Mouse (Mus musculus): Measurements from ENCODE around the gene Thrb. TPM values are rescaled to one million over a fixed set of nuclear protein-coding genes. Genes with fewer than 3 reads are reported as not detected.
A peak's percentile ranks its signal among the peaks of the same experiment; 100 is the strongest.

The Thrb gene
- polyA plus RNA-seq, 1 experiment from 2014 or later: 3.3 TPM

DNA sequence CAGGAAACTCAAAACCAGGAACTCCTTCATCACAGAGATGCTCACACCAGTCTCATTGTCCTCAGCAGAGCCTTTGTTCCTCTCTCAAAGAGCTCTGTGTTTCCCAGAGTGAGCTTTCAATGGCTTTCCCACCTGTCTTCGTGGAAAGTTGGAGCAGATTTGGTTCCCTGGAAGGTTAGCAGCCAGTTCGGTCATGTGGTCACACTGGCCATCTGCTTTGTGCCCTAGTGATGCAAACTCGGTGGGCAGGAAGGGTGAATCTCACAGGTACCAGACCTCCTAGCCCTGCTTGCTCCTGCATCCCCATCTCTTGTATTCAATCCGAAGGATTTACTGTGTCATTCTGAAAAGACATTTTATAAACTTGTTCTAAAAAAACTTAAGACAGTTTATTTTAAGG, 151.0 kb downstream of the Thrb start:
- H3K27ac ChIP-seq: no peak overlapping the region
- no peaks in the 10 kb centered on the region for H3K4me1 ChIP-seq
- H3K4me3 ChIP-seq (replicated peaks): no peak overlapping the region
- WGBS: 71% methylated on average over 4 of the region's 4 CpGs
- H3K36me3 ChIP-seq: no peaks in the 10 kb centered on the region
- no peaks in the 10 kb centered on the region for H3K27me3 ChIP-seq (replicated peaks)
- H3K9me3 ChIP-seq: no peaks in the 10 kb centered on the region
- H3K9ac ChIP-seq: no peak overlapping the region
- no peak for ATAC-seq (ENCODE audit: insufficient read depth, low FRiP score, low read depth)
- no peak overlapping the region for H3K4me2 ChIP-seq

DNA sequence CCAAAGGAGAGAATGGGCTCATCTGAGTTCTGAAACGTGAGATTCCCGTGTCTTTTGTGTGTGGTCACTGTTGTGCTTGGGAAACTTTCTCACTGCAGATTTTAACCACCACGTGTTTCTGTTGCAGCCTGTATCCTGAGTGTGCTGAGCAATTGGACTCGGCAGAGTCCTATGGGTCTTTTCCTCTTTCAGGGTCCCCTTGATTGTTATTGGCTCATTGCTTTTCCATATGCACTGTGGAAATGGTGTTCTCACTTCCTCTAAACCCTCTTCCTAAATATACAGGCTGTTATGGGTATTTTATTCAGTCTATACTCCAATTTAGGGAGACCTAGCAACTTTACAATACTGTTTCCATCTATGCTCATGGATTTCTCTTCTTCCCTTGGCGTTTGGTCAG, 152.4 kb downstream of the Thrb start:
- Histone ChIP-seq H3K4me1 (no peaks in the 10 kb centered on the region), H3K9ac (no peak overlapping the region), H3K9me3 (no peaks in the 10 kb centered on the region), H3K27me3 (replicated peaks) (no peaks in the 10 kb centered on the region), H3K36me3 (no peaks in the 10 kb centered on the region), H3K27ac (no peak overlapping the region), H3K4me2 (no peak overlapping the region), H3K4me3 (replicated peaks) (no peak overlapping the region)
- ATAC-seq (ENCODE audit: insufficient read depth, low FRiP score, low read depth): no peak
- WGBS: 87% methylated on average over 5 of the region's 5 CpGs

DNA sequence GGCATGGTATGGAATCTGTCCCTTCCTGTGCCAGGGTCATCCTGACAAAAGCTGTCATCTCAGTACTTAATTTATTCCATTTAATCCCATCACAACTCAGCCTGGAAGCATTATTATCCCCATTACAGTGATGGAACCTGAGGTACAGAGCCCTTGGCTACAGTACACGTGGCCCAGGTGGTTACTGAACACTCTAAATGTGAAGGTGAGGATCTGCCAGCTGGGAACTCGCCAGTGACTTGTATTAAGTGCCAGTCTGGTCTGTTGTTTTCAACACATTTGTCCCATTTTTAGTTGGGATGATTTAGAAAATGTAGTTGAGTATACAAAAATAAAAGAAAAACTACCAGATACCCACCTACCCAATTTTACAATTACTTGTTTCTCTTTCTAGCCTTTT, 155.0 kb downstream of the Thrb start:
- Histone ChIP-seq H3K9ac (no peak overlapping the region), H3K27me3 (replicated peaks) (no peaks in the 10 kb centered on the region), H3K27ac (no peak overlapping the region), H3K9me3 (no peaks in the 10 kb centered on the region), H3K36me3 (no peaks in the 10 kb centered on the region), H3K4me1 (no peaks in the 10 kb centered on the region), H3K4me3 (replicated peaks) (no peak overlapping the region), H3K4me2 (no peak overlapping the region)
- WGBS: 63% methylated on average over 2 of the region's 2 CpGs
- ATAC-seq (ENCODE audit: insufficient read depth, low FRiP score, low read depth): no peak

DNA sequence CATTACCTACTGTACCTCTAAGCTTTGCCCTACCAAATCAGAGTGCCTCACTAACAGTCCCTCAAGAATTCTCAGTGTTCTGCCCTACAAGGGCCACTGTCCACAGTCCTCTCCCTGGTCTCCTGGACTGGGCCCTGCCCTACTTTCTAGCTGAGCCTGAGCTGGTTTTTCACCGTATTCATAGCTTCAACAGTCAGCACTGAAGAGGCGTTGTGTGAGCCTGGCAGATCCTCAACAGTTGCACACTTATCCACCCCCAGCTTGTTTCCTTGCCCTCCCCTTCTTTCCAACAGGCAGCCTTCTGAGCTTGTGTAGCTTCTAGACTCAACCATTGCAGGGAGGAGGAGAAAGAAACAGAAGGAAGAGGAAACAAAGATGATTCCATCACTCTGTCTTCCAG, 158.0 kb downstream of the Thrb start:
- H3K27me3 ChIP-seq (replicated peaks): no peaks in the 10 kb centered on the region
- WGBS: 87% methylated on average over 2 of the region's 2 CpGs
- H3K27ac ChIP-seq: no peak overlapping the region
- H3K9ac ChIP-seq: no peak overlapping the region
- no peaks in the 10 kb centered on the region for H3K36me3 ChIP-seq
- H3K4me1 ChIP-seq: no peaks in the 10 kb centered on the region
- no peak for ATAC-seq (ENCODE audit: insufficient read depth, low FRiP score, low read depth)
- H3K4me2 ChIP-seq: no peak overlapping the region
- no peaks in the 10 kb centered on the region for H3K9me3 ChIP-seq
- no peak overlapping the region for H3K4me3 ChIP-seq (replicated peaks)

DNA sequence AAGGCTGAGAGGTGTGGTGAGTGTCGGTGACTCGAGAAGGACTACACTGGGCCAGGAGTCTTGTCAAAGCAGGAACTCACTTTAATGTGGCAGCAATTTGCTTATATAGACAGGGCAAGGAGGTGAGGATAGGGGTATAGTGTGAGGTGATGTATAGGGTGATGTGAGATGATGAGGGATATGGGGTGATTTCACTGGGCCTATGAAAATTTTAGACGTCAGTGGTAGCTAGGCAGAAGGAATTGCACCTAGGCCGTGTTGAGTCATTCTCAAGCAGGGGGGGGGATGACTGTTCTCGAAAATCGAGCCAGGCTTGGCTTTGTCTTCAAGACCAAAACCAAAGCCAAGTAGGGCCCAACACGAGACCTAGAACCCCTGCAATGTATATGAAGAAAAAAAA, 162.7 kb downstream of the Thrb start:
- Histone ChIP-seq H3K4me2 (no peak overlapping the region), H3K9me3 (no peaks in the 10 kb centered on the region), H3K27me3 (replicated peaks) (no peaks in the 10 kb centered on the region), H3K27ac (no peak overlapping the region), H3K4me1 (no peaks in the 10 kb centered on the region), H3K4me3 (replicated peaks) (no peak overlapping the region), H3K9ac (no peak overlapping the region), H3K36me3 (no peaks in the 10 kb centered on the region)
- ATAC-seq (ENCODE audit: insufficient read depth, low FRiP score, low read depth): no peak
- WGBS: 71% methylated on average over 7 of the region's 7 CpGs

DNA sequence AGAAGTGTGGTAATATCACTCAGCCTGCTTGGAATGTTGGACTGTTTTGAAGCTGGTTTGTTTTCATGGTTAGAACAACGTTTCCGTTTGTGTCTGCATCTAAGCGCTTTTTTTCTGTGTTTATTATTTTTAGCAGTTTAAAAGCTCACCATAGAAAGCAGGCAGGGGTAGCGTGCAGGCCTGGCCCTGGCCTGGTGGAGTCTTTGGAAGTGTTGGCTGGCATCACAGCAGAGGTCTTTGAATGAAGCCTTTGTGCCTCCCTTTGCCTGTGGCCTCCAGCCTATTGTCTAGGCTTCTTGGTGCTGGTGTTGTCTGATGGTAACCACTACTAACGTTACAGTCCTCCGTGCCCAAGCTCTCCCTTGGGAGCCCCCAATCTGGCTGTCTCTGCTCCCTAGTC, 167.3 kb downstream of the Thrb start:
- H3K4me2 ChIP-seq: no peak overlapping the region
- no peak overlapping the region for H3K9ac ChIP-seq
- H3K27me3 ChIP-seq (replicated peaks): no peaks in the 10 kb centered on the region
- no peaks in the 10 kb centered on the region for H3K9me3 ChIP-seq
- H3K4me3 ChIP-seq (replicated peaks): no peak overlapping the region
- no peaks in the 10 kb centered on the region for H3K36me3 ChIP-seq
- WGBS: 66% methylated on average over 6 of the region's 6 CpGs
- H3K27ac ChIP-seq: no peak overlapping the region
- H3K4me1 ChIP-seq: no peaks in the 10 kb centered on the region
- no peak for ATAC-seq (ENCODE audit: insufficient read depth, low FRiP score, low read depth)

DNA sequence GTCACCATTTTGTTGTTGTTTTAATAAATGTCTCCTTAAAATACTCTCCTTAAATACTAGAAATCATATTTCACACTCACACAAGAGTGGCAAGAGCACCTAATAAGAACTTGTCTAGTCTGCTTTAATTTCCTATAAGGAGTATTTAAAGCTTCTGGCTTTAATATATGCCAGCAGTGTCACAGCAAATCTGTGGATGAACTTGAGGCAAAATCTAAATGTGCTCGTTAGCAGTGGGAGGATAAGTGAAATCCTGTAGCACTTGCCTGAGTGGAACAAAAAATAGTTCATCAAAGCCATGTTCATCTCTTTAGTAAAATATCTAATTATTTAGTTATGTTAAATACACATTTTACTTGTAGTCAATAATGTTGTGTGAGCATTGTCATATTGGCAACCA, 175.7 kb downstream of the Thrb start:
- H3K4me1 ChIP-seq: no peaks in the 10 kb centered on the region
- no peaks in the 10 kb centered on the region for H3K36me3 ChIP-seq
- ATAC-seq (ENCODE audit: insufficient read depth, low FRiP score, low read depth): no peak
- H3K9me3 ChIP-seq: no peaks in the 10 kb centered on the region
- no peak overlapping the region for H3K9ac ChIP-seq
- no peak overlapping the region for H3K4me3 ChIP-seq (replicated peaks)
- no peak overlapping the region for H3K27ac ChIP-seq
- H3K27me3 ChIP-seq (replicated peaks): no peaks in the 10 kb centered on the region
- whole genome bisulfite sequencing: 84% methylated on average over 1 of the region's 1 CpGs
- no peak overlapping the region for H3K4me2 ChIP-seq

DNA sequence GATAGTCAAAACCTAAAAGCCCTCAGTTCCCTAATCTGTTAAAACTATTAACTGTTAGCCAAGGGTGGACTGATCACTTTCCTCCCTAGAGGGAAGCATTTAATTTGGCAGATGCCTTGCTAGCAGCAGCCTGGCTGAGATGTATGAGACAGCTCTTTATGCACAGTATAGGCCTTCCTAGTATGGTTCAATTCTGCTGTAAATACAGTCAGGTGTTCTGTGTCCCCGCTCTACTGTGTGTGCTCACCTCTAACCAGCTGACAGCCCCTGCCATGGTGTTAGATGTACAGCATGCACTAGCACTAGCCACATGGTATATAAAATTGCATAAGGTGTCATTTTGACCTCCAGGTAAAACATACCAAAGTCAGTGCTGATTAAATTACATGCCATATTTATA, 176.7 kb downstream of the Thrb start:
- no peak overlapping the region for H3K4me3 ChIP-seq (replicated peaks)
- ATAC-seq (ENCODE audit: insufficient read depth, low FRiP score, low read depth): no peak
- no peak overlapping the region for H3K9ac ChIP-seq
- H3K27me3 ChIP-seq (replicated peaks): no peaks in the 10 kb centered on the region
- H3K9me3 ChIP-seq: no peaks in the 10 kb centered on the region
- H3K36me3 ChIP-seq: no peaks in the 10 kb centered on the region
- 82% methylated on average over 1 of the region's 1 CpGs for WGBS
- H3K4me1 ChIP-seq: no peaks in the 10 kb centered on the region
- H3K27ac ChIP-seq: no peak overlapping the region
- no peak overlapping the region for H3K4me2 ChIP-seq

DNA sequence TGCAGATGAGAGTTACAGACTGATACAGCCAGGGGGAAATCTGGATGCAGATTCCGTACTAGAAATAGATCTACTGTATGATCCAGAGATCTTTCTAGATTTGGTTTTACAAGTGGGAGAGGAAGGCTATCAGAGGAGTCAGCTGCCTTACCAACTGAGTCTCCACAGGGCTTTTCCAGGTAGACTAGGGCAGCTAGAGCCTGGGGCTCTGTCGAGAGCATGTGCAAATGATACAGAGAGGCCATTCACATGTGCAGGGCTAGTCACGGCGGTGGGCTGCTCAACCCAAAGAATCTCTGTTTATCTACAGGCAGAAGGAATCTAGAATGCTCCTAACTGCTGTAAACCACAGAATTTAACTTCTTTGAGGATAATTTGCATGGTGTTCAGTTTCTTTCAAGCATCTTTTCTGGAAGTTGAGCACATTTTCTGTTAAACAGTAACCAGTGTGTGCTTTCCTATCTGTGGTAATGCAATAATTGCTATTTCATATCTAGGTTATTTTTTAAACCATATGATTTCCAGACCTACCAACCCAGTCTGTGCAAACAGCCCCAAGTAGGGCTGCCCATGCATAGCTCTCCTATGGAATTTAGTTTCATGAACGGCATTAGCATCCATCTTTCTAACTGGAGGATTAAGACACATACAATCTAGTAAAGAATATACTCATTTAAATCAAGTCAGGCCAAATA, 185.1 kb downstream of the Thrb start:
- WGBS: 69% methylated on average over 5 of the region's 5 CpGs
- Histone ChIP-seq H3K9ac (no peak overlapping the region), H3K27ac (no peak overlapping the region), H3K27me3 (replicated peaks) (no peaks in the 10 kb centered on the region), H3K36me3 (no peaks in the 10 kb centered on the region), H3K4me1 (no peaks in the 10 kb centered on the region), H3K9me3 (no peaks in the 10 kb centered on the region), H3K4me3 (replicated peaks) (no peak overlapping the region), H3K4me2 (peak overlapping the region; percentile 11; the same call in 1 of the 2 replicates)
- peak; percentile 81; the same call in 1 of the 2 replicates for ATAC-seq (ENCODE audit: insufficient read depth, low FRiP score, low read depth)

DNA sequence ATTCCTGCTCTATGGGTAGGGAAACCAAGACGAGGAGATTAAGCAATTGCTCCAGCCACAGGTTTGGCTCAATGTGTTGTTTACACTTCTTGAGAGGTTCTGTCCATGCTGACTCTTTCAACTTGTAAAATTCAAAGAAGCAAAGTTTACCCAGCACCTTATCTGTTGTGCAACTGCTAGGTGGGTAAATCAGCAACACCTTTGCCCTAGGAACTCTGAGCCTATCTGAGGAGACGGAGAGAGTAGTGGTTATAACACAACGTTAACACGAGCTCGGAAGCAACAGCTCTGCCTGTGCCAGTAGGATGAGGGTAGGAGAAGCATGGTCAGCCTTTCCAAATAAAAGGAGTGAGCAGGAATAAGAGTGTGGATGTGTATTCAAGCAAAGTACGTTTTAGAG, 185.8 kb downstream of the Thrb start:
- peak; percentile 51; the same call in 1 of the 2 replicates for ATAC-seq (ENCODE audit: insufficient read depth, low FRiP score, low read depth)
- Histone ChIP-seq H3K9ac (no peak overlapping the region), H3K27ac (no peak overlapping the region), H3K4me2 (peak overlapping the region; percentile 11; the same call in 1 of the 2 replicates), H3K4me3 (replicated peaks) (no peak overlapping the region), H3K36me3 (no peaks in the 10 kb centered on the region), H3K4me1 (no peaks in the 10 kb centered on the region), H3K9me3 (no peaks in the 10 kb centered on the region), H3K27me3 (replicated peaks) (no peaks in the 10 kb centered on the region)
- 61% methylated on average over 6 of the region's 6 CpGs for WGBS

DNA sequence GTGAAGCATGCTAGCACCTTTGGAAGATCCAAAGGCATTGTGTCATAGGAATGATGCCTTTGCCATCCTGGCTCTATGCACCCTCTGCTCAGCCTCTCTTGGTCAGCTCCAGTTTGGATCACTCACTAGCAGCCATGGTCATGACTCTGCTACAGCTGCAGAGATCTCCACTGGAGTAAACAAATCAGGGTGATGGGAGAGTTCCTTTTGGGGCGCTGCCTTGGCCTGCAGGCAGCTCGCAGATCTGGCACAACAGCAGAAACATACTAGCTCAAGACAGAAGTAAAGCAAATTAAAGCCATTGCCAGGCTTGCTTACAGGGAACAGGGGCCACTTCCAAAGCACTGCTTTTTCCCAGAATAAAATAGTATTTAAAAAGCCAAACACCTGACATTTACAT, 186.6 kb downstream of the Thrb start:
- no peaks in the 10 kb centered on the region for H3K4me1 ChIP-seq
- no peak overlapping the region for H3K4me3 ChIP-seq (replicated peaks)
- no peak overlapping the region for H3K27ac ChIP-seq
- no peaks in the 10 kb centered on the region for H3K27me3 ChIP-seq (replicated peaks)
- no peak overlapping the region for H3K9ac ChIP-seq
- WGBS: 65% methylated on average over 2 of the region's 2 CpGs
- no peak for ATAC-seq (ENCODE audit: insufficient read depth, low FRiP score, low read depth)
- H3K9me3 ChIP-seq: no peaks in the 10 kb centered on the region
- no peaks in the 10 kb centered on the region for H3K36me3 ChIP-seq
- no peak overlapping the region for H3K4me2 ChIP-seq

DNA sequence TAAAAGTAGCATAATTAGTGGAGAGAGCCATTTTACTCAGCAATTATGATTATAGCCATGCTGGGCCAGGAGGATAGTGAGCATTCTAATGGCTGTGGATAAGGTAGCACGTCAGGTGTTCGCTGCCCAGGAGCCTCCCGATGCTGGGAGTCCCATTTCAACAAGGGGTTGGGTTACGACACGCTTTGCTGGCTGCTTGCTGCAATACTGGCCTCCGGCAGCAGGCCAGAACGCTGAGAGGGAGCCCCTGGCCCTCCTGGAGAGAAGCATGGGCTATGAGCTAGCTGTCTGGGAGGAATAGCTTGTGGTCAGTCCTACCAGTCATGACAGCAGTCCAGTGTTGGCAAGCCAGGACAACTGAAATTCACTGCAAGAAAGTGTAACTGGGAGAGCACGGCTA, 187.2 kb downstream of the Thrb start:
- Histone ChIP-seq H3K27me3 (replicated peaks) (no peaks in the 10 kb centered on the region), H3K4me3 (replicated peaks) (no peak overlapping the region), H3K36me3 (no peaks in the 10 kb centered on the region), H3K4me1 (no peaks in the 10 kb centered on the region), H3K27ac (no peak overlapping the region), H3K9ac (no peak overlapping the region), H3K9me3 (no peaks in the 10 kb centered on the region), H3K4me2 (no peak overlapping the region)
- no peak for ATAC-seq (ENCODE audit: insufficient read depth, low FRiP score, low read depth)
- 56% methylated on average over 8 of the region's 8 CpGs for WGBS

DNA sequence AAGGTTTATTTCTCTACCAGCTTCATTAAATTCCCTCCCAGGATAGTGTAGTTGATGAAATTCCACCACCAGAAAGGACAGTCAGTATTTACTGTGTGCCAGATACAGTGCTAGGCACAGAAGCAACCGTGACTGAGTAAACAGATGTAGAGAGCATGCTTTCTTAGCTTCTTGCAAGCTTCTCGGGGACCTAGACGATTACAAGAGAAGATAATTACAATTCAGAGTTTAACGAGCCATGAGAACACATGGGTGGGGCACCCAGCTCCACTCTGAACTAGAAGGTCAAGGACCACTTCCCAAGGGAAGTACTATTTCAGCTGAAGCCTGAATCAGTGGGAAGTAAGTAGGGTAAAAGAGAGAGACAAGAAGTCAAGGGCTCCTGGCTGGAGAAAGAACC, 190.3 kb downstream of the Thrb start:
- 70% methylated on average over 4 of the region's 4 CpGs for WGBS
- Histone ChIP-seq H3K4me1 (no peaks in the 10 kb centered on the region), H3K9ac (no peak overlapping the region), H3K27ac (no peak overlapping the region), H3K4me2 (no peak overlapping the region), H3K4me3 (replicated peaks) (no peak overlapping the region), H3K27me3 (replicated peaks) (no peaks in the 10 kb centered on the region), H3K36me3 (no peaks in the 10 kb centered on the region), H3K9me3 (no peaks in the 10 kb centered on the region)
- no peak for ATAC-seq (ENCODE audit: insufficient read depth, low FRiP score, low read depth)

Data from stomach, embryonic 15.5 days (tissue).